Mouse (Mus musculus) forebrain, embryonic 14.5 days (tissue): ENCODE measurements around the gene Runx1. TPM values are rescaled to one million over a fixed set of nuclear protein-coding genes. Genes with fewer than 3 reads are reported as not detected.

Experiments used
- ATAC-seq: fragments of 200-750 bp; cut with Nextera tagmentation; 2 replicates; pipeline ENCODE4 v1.8.0; 2017; ENCODE audit warnings: mild to moderate bottlenecking, moderate library complexity
- DNase-seq: peaks from one replicate; pipeline ENCODE4 v3.0.0-alpha.2; 2015; ENCODE audit warnings: low spot score
- H3K27ac ChIP-seq: fragments of 300-500 bp; sonication (generic); 2 replicates; pipeline ENCODE4 v1.5.1; 2014; ENCODE audit warnings: low read depth, mild to moderate bottlenecking, control low read depth, low read length, moderate library complexity
- H3K27me3 ChIP-seq: fragments of 300-500 bp; sonication (generic); replicated peaks from 2 replicates; pipeline ENCODE4 v1.6.1; 2014; ENCODE audit warnings: low read length, control low read depth, mixed read lengths; ENCODE audit not compliant: control insufficient read depth, insufficient read depth
- H3K36me3 ChIP-seq: fragments of 300-500 bp; sonication (generic); 2 replicates; pipeline ENCODE4 v1.6.1; 2014; ENCODE audit warnings: low read length, control low read depth; ENCODE audit not compliant: control insufficient read depth, insufficient read depth
- H3K4me1 ChIP-seq: fragments of 300-500 bp; sonication (generic); 2 replicates; pipeline ENCODE4 v1.6.1; 2014; ENCODE audit warnings: antibody characterized with exemption, low read length, control low read depth; ENCODE audit not compliant: control insufficient read depth, insufficient read depth
- H3K4me2 ChIP-seq: fragments of 300-500 bp; sonication (generic); 2 replicates; pipeline ENCODE4 v1.6.1; 2014; ENCODE audit warnings: mild to moderate bottlenecking, control low read depth, low read length
- H3K4me3 ChIP-seq: fragments of 300-500 bp; sonication (generic); 2 replicates; pipeline ENCODE4 v1.5.1; 2014; ENCODE audit warnings: low read depth, low read length, control low read depth
- H3K9ac ChIP-seq: fragments of 300-500 bp; sonication (generic); 2 replicates; pipeline ENCODE4 v1.6.1; 2014; ENCODE audit warnings: mild to moderate bottlenecking, low read length, control low read depth, moderate library complexity
- H3K9me3 ChIP-seq: fragments of 300-500 bp; sonication (generic); replicated peaks from 2 replicates; pipeline ENCODE4 v1.6.1; 2016; ENCODE audit warnings: low read length, control low read depth, mixed read lengths; ENCODE audit not compliant: control insufficient read depth
- WGBS: fragments of 180-500 bp; shearing (Covaris S2); extraction: QIAGEN DNeasy Blood & Tissue Kit; methylation state at CpG from one replicate; pipeline ENCODE4 v1.1.7; 2014; 5-methylcytosine and 5-hydroxymethylcytosine counted together
- polyA plus RNA-seq: library from polyadenylated mRNA; unstranded; fragments of >200 nt; fragmentation: Nextera tagmentation; extraction: Ambion mirVana; gene quantifications from 2 replicates; pipeline ENCODE4 v1.2.1, GENCODE M21; 2014

The Runx1 gene
- polyA plus RNA-seq, 1 experiment from 2014 or later = 0.39 TPM

- Histone ChIP-seq H3K27me3 (no peaks in the 10 kb centered on the region), H3K36me3 (no peaks in the 10 kb centered on the region), H3K4me3 (no peak overlapping the region), H3K4me1 (no peaks in the 10 kb centered on the region), H3K4me2 (no peak overlapping the region), H3K9me3 (no peaks in the 10 kb centered on the region), H3K9ac (no peak overlapping the region), H3K27ac (no peak overlapping the region)
- no peak for DNase-seq
- no peak for ATAC-seq
- 82% methylated on average over 7 of the region's 7 CpGs for WGBS
Measured at GRCm38 (mm10) chr16:92661757-92662156, 164.2 kb downstream of the Runx1 start.

- DNase-seq (no peak), ATAC-seq (no peak)
- Histone ChIP-seq H3K9me3 (no peaks in the 10 kb centered on the region), H3K27ac (no peak overlapping the region), H3K4me2 (no peak overlapping the region), H3K36me3 (no peaks in the 10 kb centered on the region), H3K4me3 (no peak overlapping the region), H3K27me3 (no peaks in the 10 kb centered on the region), H3K9ac (no peak overlapping the region), H3K4me1 (no peaks in the 10 kb centered on the region)
- WGBS = 94% methylated on average over 5 of the region's 5 CpGs
Measured at GRCm38 (mm10) chr16:92656750-92657149, 169.2 kb downstream of the Runx1 start.

GRCm38 (mm10) chr16:92654294-92654950 is 171.5 kb downstream of the Runx1 start:
- no peak for ATAC-seq
- Histone ChIP-seq H3K27me3 (no peaks in the 10 kb centered on the region), H3K9me3 (no peaks in the 10 kb centered on the region), H3K36me3 (no peaks in the 10 kb centered on the region), H3K4me2 (no peak overlapping the region), H3K4me3 (no peak overlapping the region), H3K27ac (no peak overlapping the region), H3K4me1 (no peaks in the 10 kb centered on the region), H3K9ac (no peak overlapping the region)
- no peak for DNase-seq
- 30% methylated on average over 5 of the region's 5 CpGs for WGBS

DNA sequence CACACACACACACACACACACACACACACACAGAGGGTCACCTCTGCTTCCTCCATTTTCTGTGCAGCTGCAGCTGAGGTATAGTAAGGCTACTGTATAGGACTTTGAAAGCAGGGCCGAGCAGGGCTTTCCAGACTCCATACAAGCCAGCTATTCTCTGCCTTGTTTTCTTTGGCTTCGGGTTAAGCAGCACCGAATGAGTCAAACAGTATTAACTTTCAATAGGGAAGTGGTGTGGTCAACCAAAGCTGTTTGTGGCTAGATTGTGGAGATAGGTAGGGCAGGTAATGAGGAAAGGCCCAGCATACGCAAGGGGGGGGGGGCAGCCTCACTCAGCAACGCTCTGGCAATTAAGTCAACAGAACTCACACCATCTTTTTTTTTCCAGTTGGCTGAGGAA is 172.1 kb downstream of the Runx1 start:
- Histone ChIP-seq H3K4me3 (no peak overlapping the region), H3K27ac (no peak overlapping the region), H3K4me2 (no peak overlapping the region), H3K9ac (no peak overlapping the region), H3K9me3 (no peaks in the 10 kb centered on the region), H3K36me3 (no peaks in the 10 kb centered on the region), H3K27me3 (no peaks in the 10 kb centered on the region), H3K4me1 (no peaks in the 10 kb centered on the region)
- no peak for DNase-seq
- ATAC-seq = no peak
- 51% methylated on average over 5 of the region's 5 CpGs for WGBS

DNA sequence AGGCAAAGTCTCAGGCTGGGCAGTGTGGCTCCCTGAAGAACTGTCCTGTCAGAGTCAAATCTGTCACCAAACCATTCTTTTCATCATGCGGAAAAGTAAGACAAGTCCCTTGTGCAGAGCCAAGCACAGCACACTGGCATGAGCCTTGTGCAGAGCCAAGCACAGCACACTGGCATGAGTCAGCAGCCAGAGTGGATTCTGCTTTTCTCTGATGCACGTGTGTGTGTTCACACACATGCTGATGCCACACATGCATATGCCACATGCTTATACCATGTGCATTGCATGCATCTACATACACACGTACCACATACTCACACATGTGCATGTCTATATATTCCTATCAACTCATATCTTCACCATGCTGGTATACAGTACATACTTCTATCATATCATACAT is 174.7 kb downstream of the Runx1 start:
- H3K9ac ChIP-seq = no peak overlapping the region
- no peak overlapping the region for H3K4me3 ChIP-seq
- H3K27ac ChIP-seq = no peak overlapping the region
- H3K4me1 ChIP-seq = no peaks in the 10 kb centered on the region
- no peaks in the 10 kb centered on the region for H3K9me3 ChIP-seq
- ATAC-seq (no peak), DNase-seq (no peak)
- H3K4me2 ChIP-seq = no peak overlapping the region
- WGBS = 90% methylated on average over 3 of the region's 3 CpGs
- H3K27me3 ChIP-seq = no peaks in the 10 kb centered on the region
- no peaks in the 10 kb centered on the region for H3K36me3 ChIP-seq

- Histone ChIP-seq H3K27ac (no peak overlapping the region), H3K36me3 (no peaks in the 10 kb centered on the region), H3K9ac (no peak overlapping the region), H3K4me2 (no peak overlapping the region), H3K27me3 (no peaks in the 10 kb centered on the region), H3K4me1 (no peaks in the 10 kb centered on the region; the same call in 1 of the 2 replicates), H3K9me3 (no peaks in the 10 kb centered on the region), H3K4me3 (no peak overlapping the region)
- DNase-seq (no peak), ATAC-seq (no peak)
- 56% methylated on average over 13 of the region's 13 CpGs for WGBS
Measured at GRCm38 (mm10) chr16:92646153-92646552, 179.8 kb downstream of the Runx1 start.

DNA sequence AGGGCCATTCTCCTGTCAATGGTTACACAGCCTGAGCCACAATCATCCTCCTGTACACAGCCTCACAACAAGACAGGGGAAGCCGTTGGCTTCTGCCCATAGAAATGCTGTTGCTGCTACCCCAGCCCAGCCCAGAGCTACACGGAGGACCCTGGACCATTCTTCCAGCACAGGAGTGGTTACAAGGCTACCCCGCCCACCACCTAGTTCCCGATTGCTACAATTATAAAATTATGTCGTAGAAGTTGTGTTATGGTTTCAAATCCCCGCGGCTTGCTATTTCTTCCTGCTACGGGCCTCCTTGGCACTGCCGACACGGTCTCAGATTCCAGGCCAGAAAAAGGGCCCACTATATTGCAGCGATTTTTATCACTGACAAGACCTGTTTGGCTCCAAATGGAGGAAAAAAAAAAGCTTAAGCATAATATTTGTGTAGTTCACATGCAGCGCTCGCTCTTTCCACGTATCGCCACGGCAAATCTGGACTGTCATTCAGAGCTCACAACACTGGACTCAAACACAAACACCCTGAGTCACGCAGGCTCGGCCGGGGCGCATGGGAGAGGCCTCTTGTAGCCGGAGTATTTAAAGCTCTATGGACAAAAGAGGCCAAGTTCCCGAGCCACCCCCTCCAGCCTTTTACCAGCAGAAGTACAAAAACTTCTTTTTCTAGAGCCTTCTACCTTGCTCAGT is 180.4 kb downstream of the Runx1 start:
- WGBS = 62% methylated on average over 22 of the region's 22 CpGs

DNA sequence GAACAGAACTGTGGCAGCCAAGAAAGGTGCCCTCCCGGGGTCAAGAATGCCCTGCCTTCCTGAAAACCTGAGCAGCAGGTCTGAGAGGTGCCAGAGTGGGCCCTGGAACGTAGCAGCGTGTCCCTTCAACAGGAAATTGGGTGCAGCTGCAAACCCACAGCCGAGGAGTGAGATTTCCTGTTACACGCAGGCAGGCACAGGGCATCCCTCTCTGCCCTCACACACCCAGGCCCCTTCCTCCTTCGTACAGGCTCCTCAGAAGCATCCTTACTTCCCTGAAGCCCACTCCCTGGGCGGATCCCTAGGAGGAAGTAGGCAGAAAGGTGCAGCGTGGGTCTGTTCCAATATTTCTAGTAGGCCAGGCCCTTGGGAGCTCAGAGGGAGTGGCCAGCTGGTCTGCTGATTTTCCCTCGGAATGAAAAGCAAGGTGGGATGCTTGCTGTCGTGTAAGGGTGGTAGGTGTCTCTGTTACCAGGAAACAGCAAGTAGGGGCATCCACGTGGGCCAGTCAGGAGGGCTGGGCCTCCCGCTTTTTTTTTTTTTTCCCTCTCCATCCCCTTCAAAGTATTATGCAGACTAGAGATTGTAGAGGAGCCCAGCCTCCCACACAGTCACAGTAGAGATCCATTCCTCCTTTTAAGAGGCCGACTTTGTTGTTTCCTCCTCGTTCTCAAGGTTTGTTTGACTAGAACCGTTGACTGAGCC is 181.1 kb downstream of the Runx1 start:
- 80% methylated on average over 15 of the region's 15 CpGs for WGBS

More for the DNA sequence above, 180.4 kb downstream of the Runx1 start:
- DNase-seq (no peak), ATAC-seq (no peak)
- no peaks in the 10 kb centered on the region for H3K27me3 ChIP-seq
- H3K4me1 ChIP-seq = no peaks in the 10 kb centered on the region; the same call in 1 of the 2 replicates
- no peak overlapping the region for H3K4me2 ChIP-seq
- no peak overlapping the region for H3K9ac ChIP-seq
- no peak overlapping the region for H3K4me3 ChIP-seq
- H3K27ac ChIP-seq = no peak overlapping the region
- no peaks in the 10 kb centered on the region for H3K36me3 ChIP-seq
- no peaks in the 10 kb centered on the region for H3K9me3 ChIP-seq

DNA sequence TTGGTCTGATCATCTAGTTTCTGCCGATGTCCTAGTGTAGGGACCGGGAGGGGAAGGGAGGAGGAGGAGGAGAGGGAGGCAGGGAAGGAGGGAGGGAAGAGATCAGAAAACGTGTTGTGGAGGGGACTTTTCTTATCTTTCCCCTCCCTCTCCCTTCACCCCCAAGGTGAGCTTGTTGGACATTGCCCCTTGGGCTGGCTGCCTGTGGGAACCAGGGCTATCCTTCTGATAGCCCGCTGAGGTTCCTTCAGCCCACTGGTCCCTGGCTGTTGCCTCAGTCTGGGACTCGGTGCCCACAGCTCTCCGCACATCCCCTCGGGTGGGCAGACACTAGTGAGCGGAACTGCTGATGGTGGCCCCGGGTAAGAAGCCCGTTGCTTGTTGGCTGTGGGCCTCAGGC is 181.6 kb downstream of the Runx1 start:
- no peaks in the 10 kb centered on the region for H3K27me3 ChIP-seq
- H3K27ac ChIP-seq = no peak overlapping the region
- no peaks in the 10 kb centered on the region for H3K36me3 ChIP-seq
- no peak for ATAC-seq
- DNase-seq = no peak
- H3K4me3 ChIP-seq = no peak overlapping the region
- no peak overlapping the region for H3K4me2 ChIP-seq
- no peak overlapping the region for H3K9ac ChIP-seq
- no peaks in the 10 kb centered on the region; the same call in 1 of the 2 replicates for H3K4me1 ChIP-seq
- no peaks in the 10 kb centered on the region for H3K9me3 ChIP-seq
- 81% methylated on average over 10 of the region's 10 CpGs for WGBS

More for the DNA sequence above, 181.1 kb downstream of the Runx1 start:
- Histone ChIP-seq H3K36me3 (no peaks in the 10 kb centered on the region), H3K4me2 (no peak overlapping the region), H3K9me3 (no peaks in the 10 kb centered on the region), H3K4me3 (no peak overlapping the region), H3K4me1 (no peaks in the 10 kb centered on the region; the same call in 1 of the 2 replicates), H3K27ac (no peak overlapping the region), H3K9ac (no peak overlapping the region), H3K27me3 (no peaks in the 10 kb centered on the region)
- DNase-seq (no peak), ATAC-seq (no peak)
